Mouse (Mus musculus): ENCODE results near the gene Gmppb.
"Not testable (repeated sequence)": the region's sequence is repeated elsewhere in the genome, so short reads cannot be mapped to it uniquely, and the experiment has no call there.

Gene Gmppb

GRCm38 (mm10) chr9:108049016-108049455 is at the start of gene Gmppb:
TSS of gene Gmppb (plus strand) at chr9:108049242.
- in situ Hi-C loops (cut with MboI, MseI): loop anchor here (10.0 kb wide), 1 partner anchor 1264 kb away; the partner anchor contains the start of gene Rad54l2

GRCm38 (mm10) chr9:108001922-108002770 is 46.9 kb upstream of the Gmppb start, which contains the start of gene Ip6k1:
TSS of gene Ip6k1 (plus strand) at chr9:108002501.
- in situ Hi-C loops (cut with MboI, MseI): no loop called here

GRCm38 (mm10) chr9:108002778-108003530 is 46.1 kb upstream of the Gmppb start:
- in situ Hi-C loops (cut with MboI, MseI): no loop called here

GRCm38 (mm10) chr9:108003531-108003890 is 45.5 kb upstream of the Gmppb start:
- in situ Hi-C loops (cut with MboI, MseI): no loop called here

DNA sequence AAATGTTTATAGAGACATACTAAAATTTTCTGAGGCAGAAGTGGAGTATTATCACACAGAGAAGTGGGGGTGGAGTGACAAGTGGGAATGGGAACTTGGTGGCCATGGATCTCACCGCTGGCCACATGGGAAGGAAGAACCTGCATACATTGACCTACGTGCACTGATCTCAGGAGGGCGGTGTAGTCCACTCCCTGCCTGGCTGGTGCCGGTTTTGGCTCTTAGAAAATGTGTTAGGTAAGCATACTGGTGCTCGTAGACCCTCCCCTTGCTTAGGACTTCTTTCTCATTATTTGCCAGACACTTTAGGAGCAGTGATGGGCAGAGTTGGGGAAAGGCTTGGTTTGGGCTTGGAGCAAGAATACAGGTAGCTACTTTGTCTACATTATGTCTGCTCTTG is 41.0 kb upstream of the Gmppb start:
- in situ Hi-C loops (cut with MboI, MseI): no loop called here

GRCm38 (mm10) chr9:108010385-108010784 is 38.7 kb upstream of the Gmppb start:
- in situ Hi-C loops (cut with MboI, MseI): no loop called here

- in situ Hi-C loops (cut with MboI, MseI): not testable (repeated sequence)
Observed at GRCm38 (mm10) chr9:108013577-108013976, 35.5 kb upstream of the Gmppb start.

DNA sequence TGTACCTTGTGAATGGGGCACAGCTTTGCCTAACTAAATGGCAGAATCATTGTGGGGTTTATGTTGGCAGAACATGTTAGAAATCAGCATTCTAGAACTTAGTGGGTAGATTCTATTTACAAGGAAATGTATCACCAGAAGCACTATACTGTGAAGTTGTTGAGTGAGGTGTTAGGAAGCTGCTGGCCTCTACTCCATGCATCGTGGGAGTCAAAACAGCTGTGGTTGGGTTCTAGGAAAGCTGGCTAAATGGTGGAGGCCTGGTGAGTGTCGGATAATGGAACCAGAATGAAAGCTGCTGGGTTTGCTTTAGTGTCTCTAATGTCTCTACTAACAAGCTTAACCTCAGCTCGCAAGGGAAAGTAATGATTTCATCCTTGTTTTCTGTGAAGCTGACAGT is 31.9 kb upstream of the Gmppb start:
- in situ Hi-C loops (cut with MboI, MseI): loop anchor here (5.0 kb wide), 1 partner anchor 40 kb away; no protein-coding TSS in a partner anchor

DNA sequence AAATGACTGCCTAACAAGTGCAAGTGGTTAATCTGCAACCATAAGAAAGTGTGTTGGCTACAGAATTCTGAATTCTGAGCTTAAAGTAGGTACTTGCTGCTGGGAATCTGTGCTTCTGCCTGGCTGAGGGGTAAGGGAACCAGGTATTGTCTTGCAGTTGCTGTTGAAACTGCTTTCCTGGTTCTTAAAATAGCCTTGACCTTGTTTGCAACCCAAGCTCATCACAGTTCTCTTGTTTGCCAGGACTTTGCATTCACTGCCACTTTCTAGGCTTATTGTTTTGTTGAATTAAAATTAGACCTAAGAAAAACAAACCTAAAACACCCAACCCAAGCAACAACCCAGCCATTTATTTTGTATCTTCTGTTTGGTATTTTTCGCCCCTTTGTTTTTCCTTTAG is 28.3 kb upstream of the Gmppb start:
- in situ Hi-C loops (cut with MboI, MseI): no loop called here

DNA sequence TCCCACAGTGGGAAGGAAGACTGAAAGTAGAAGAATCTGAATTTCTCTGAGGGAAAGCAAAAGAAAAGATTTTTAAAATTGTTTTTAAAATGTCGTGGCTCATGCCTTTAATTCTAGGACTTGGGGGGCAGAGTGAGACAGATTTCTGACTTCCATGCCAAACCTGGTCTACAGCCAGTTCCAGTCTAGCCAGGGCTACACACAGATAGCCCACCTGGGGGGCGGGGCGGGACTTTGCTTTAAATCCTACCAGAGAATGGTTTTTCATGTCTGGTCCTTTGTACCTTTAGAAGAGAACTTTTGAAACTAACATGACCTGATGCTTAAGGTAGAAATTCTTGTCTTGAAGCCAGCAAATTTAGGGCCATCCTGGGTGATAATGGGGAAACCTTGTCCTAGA is 25.8 kb upstream of the Gmppb start:
- in situ Hi-C loops (cut with MboI, MseI): no loop called here

DNA sequence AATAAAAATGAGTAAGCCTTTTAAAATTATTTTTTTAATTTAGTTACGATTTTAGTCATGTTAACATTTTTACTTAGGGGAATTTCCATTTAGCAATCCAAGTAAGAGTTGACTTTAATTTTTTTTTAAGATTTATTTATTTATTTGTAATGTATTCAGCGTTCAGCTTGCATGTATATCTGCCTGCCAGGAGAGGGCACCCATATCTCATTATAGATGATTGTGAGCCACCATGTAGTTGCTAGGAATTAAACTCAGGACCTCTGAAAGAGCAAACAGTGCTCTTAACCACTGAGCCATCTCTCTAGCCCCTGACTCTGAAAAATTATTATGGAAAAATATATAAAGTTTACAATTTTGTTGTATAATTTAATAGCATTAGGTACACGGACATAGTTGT is 22.5 kb upstream of the Gmppb start:
- in situ Hi-C loops (cut with MboI, MseI): no loop called here

GRCm38 (mm10) chr9:108027867-108028266 is 21.2 kb upstream of the Gmppb start:
- in situ Hi-C loops (cut with MboI, MseI): no loop called here

DNA sequence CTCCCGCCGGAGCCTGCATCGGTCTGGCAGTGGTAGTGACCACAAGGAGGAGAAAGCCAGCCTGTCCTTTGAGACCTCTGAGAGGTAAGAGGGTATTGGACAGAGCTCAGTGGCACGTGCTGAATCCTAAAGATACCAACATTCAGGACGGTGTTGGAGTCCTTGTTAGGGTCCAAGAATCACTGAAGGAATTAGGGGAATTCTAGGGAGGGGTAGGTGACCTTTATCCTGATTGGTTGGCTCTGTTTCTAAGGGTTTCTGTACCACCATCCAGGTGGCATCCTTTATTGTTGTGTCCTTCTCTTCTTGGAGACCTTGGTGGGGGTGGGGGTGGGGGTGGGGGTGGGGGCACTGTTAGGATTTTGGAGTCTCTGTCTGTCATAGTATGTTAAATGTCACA is 16.9 kb upstream of the Gmppb start:
- in situ Hi-C loops (cut with MboI, MseI): no loop called here

- in situ Hi-C loops (cut with MboI, MseI): no loop called here
Observed at GRCm38 (mm10) chr9:108035331-108036156, 13.5 kb upstream of the Gmppb start.

DNA sequence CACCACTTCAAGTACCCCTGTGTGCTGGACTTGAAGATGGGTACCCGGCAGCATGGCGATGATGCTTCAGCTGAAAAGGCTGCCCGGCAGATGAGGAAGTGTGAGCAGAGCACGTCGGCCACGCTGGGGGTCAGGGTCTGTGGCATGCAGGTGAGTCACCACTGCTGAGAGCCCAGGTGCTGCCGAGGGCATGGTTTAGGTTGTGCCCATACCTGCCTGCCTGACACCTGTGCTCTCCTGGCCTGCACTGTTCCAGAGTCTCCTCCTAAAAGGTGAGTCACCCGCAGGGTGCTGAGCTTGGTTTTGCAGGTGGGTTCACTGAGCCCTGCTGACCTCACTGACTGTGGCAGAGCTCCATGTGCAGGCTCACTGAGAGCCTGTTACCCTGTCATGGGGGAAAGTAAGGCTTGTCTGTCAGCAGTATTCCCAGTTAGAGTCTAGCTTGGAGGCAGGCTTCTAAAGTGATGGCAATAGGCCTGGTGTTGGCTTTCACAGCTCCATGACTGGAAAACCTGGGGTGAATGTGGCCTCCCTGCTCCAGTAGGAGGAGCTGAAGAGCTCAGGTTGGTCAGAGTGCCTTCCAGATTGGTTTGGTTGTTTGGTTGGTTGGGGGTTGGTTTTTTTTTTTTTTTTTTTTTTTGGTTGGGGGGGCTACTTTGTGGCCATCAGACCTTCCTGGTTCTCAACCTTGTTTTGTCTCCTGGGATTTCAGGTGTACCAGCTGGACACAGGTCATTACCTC is 4.1 kb upstream of the Gmppb start:
- in situ Hi-C loops (cut with MboI, MseI): loop anchor here (10.0 kb wide), 1 partner anchor 1260 kb away; the partner anchor contains the start of gene Rad54l2

DNA sequence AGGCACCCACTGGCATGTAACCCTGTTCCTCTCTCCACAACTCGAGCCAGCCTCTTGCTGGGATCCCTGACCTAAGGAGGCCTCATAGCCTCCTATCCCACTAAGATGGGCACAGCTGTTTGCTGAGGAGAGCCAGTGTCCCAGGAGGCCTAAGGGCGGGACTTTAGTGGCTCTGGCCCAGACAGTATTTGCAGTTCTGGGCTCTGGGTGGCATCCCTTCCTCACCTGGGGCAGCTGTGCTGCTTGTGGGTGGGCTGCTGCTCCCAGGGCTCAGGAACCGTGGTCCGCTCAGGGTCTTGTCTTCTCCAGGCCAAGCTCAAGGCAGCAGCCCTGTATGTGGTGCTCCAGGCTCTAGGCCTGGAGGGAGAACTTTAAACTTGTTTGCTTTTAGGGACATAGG is 2.5 kb upstream of the Gmppb start:
- in situ Hi-C loops (cut with MboI, MseI): loop anchor here (10.0 kb wide), 1 partner anchor 1262 kb away; the partner anchor contains the start of gene Rad54l2

GRCm38 (mm10) chr9:108047601-108048565 is 1.2 kb upstream of the Gmppb start:
- in situ Hi-C loops (cut with MboI, MseI): loop anchor here (10.0 kb wide), 1 partner anchor 1263 kb away; the partner anchor contains the start of gene Rad54l2

GRCm38 (mm10) chr9:108048566-108048955 is 481 bp upstream of the Gmppb start:
- in situ Hi-C loops (cut with MboI, MseI): loop anchor here (10.0 kb wide), 1 partner anchor 1264 kb away; the partner anchor contains the start of gene Rad54l2

GRCm38 (mm10) chr9:108049561-108050251 is 664 bp downstream of the Gmppb start:
- in situ Hi-C loops (cut with MboI, MseI): loop anchor here (10.0 kb wide), 1 partner anchor 1265 kb away; the partner anchor contains the start of gene Rad54l2

Measured in T-helper 1 cell (primary cell).